Mouse (Mus musculus) heart, adult 2 months (tissue): ENCODE results near the gene Sytl1.
A peak's percentile ranks its signal among the peaks of the same experiment; 100 is the strongest.

Experiments
- CTCF ChIP-seq: fragments of 200-600 bp; IDR thresholded peaks from 2 replicates; pipeline ENCODE4 v1.8.1; 2022; ENCODE audit warnings: antibody characterized with exemption, mild to moderate bottlenecking, moderate library complexity
- POLR2A ChIP-seq: fragments of 200-500 bp; IDR thresholded peaks from 2 replicates; pipeline ENCODE4 v1.6.1; 2011; ENCODE audit warnings: mild to moderate bottlenecking, low read depth, low read length, control low read depth; ENCODE audit not compliant: insufficient read depth

DNA sequence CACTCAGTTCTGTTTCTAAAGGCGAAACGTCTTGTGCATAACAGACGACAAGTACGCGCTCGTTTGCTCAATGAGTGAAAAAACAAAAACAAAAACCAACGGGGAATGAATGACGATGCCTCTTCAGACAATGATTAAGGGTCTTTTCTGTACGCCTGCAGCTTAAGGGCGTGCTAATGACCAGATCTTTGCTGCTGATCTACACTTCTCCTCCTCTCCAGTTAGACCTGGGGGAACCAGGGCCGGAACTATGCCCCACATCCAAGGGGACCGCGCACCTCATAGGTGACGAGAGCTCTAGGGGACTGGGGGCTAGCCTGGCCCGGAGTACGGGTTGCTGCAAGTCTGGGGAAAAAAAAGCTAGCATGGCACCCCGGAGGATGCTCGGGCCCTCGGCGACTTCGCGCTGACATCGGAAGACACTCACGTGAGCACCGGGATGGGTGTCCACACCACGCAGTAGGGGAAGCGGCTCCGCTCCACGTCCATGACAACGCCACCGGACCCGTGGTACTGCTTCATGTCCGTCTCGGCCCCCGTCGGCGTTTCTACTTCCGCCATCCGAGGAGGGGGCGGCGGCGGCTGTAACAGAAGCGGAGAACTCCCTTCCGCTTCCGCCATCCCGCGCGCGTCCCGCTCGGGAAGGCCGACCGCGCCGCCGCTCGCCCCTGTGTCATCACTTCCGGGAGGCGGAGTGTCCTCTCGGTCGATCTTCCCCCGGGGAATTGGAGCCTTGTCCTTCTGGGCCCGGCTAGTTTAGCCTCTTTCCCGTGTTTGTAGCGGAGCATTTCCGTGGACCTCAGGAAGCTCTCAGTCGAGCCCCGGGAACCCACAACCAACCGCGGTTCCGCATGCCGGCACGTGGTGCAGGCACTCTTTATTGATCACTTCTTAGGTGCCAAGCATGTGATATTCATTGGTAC is 14.5 kb upstream of the Sytl1 start, which contains the start of gene Tmem222:
- 0 out of 2 replicates have a peak, but pooled peaks have one; percentile 66 for TF ChIP-seq POLR2A
- TF ChIP-seq CTCF = no peak
